Mouse (Mus musculus): ENCODE data around the gene Znhit2.

- TF ChIP-seq CTCF (IDR thresholded peaks at IDR 0.05) (peak; percentile 39), EP300 (IDR thresholded peaks at IDR 0.05) (no peak)
These were observed 15.4 kb upstream of the Znhit2 start for GRCm38 (mm10) chr19:6045366-6046293.

All from lung, postnatal 0 days (tissue).